Mouse (Mus musculus) erythroblast, embryonic 14.5 days (primary cell): Measurements from ENCODE around the gene Clstn2.

Source experiments
- GATA1 ChIP-seq: IDR thresholded peaks from 2 replicates; pipeline ENCODE4 v1.6.1; 2012; ENCODE audit warnings: low read length, inconsistent platforms, mixed read lengths
- TAL1 ChIP-seq: IDR thresholded peaks from 3 replicates; pipeline ENCODE4 v1.6.1; 2012; ENCODE audit warnings: low read length, inconsistent platforms, mixed read lengths

- no peak for TF ChIP-seq GATA1
- no peak for TF ChIP-seq TAL1
Observed at GRCm38 (mm10) chr9:97677075-97677474, 355.9 kb downstream of the Clstn2 start.
